Mouse (Mus musculus) midbrain, embryonic 13.5 days (tissue): ENCODE data around the gene Cxadr. TPM values are rescaled to one million over a fixed set of nuclear protein-coding genes. Genes with fewer than 3 reads are reported as not detected.

Source experiments
- ATAC-seq: fragments of 200-750 bp; cut with Nextera tagmentation; 2 replicates; pipeline ENCODE4 v1.8.0; 2017; ENCODE audit warnings: mild to moderate bottlenecking, moderate TSS enrichment, moderate library complexity
- H3K27ac ChIP-seq: fragments of 300-500 bp; sonication (generic); 2 replicates; pipeline ENCODE4 v1.5.1; 2015; ENCODE audit warnings: inconsistent platforms, mild to moderate bottlenecking, moderate library complexity
- H3K27me3 ChIP-seq: fragments of 300-500 bp; sonication (generic); 2 replicates; pipeline ENCODE4 v1.6.1; 2015; ENCODE audit warnings: mild to moderate bottlenecking, inconsistent platforms
- H3K36me3 ChIP-seq: fragments of 300-500 bp; sonication (generic); 2 replicates; pipeline ENCODE4 v1.6.1; 2015; ENCODE audit warnings: mild to moderate bottlenecking, inconsistent platforms
- H3K4me1 ChIP-seq: fragments of 300-500 bp; sonication (generic); replicated peaks from 2 replicates; pipeline ENCODE4 v1.6.1; 2015; ENCODE audit warnings: inconsistent platforms
- H3K4me2 ChIP-seq: fragments of 300-500 bp; sonication (generic); replicated peaks from 2 replicates; pipeline ENCODE4 v1.6.1; 2015; ENCODE audit warnings: moderate library complexity, mild to moderate bottlenecking, inconsistent platforms
- H3K4me3 ChIP-seq: fragments of 300-500 bp; sonication (generic); replicated peaks from 2 replicates; pipeline ENCODE4 v1.5.1; 2015; ENCODE audit warnings: mild to moderate bottlenecking, inconsistent platforms
- H3K9ac ChIP-seq: fragments of 300-500 bp; sonication (generic); replicated peaks from 2 replicates; pipeline ENCODE4 v1.6.1; 2015; ENCODE audit warnings: mild to moderate bottlenecking, inconsistent platforms
- H3K9me3 ChIP-seq: fragments of 300-500 bp; sonication (generic); 2 replicates; pipeline ENCODE4 v1.6.1; 2016; ENCODE audit warnings: mild to moderate bottlenecking, inconsistent platforms
- WGBS: fragments of 180-500 bp; shearing (Covaris S2); methylation state at CpG from one replicate; pipeline ENCODE4 v1.1.7; 2015; 5-methylcytosine and 5-hydroxymethylcytosine counted together
- polyA plus RNA-seq: library from polyadenylated mRNA; unstranded; fragments of >200 nt; fragmentation: Nextera tagmentation; extraction: Ambion mirVana; gene quantifications from 2 replicates; pipeline ENCODE4 v1.2.1, GENCODE M21; 2015

Gene Cxadr
- polyA plus RNA-seq, 1 experiment from 2014 or later = 135 TPM

DNA sequence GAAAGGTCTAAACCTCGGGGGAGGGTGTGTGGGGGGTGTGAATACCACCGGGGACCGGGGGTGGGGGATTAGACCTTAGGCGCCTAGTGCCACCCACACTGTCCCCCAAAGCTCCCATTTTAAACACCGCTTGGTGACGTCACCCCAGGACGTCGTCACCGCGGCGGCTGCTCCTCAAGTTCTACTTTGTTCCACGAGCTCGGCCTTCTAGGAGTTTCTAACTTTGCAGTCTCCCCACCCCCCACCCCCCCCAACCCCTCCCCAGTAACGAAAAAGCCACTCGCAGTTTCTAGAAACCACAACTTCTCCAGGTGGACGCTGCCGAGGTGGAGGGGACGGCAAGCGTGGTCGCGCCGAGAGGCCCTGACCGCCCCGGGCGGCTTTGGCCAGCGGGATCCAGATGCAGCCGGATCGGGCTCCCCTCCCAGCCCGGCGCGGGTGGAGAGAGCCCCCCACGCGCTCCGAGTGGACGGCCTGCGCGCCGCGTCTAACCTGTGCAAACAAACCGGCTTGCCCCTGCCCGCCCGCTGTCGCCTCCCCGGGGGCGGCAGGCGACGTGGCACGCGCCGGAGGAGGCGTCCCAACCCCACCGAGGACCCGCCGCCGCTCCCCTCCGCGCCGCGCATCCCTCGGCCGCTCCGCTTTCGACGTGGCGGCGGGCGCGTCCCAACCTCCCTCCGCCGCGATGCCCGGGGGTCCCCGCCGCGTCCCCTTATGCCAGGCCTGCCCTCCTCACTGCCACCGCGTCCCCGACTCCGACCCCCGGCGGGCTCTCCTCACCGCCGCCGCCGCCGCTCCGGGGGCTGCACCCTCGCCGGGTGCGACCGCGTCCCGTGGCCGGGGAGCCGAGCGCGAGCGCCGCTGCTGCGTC lies 74.8 kb downstream of the Cxadr start:
- Histone ChIP-seq H3K27ac (peak overlapping the region; percentile 53; the same call in 1 of the 2 replicates), H3K27me3 (no peaks in the 10 kb centered on the region), H3K4me2 (peak overlapping the region; percentile 68), H3K4me3 (peak overlapping the region; percentile 86), H3K9ac (peak overlapping the region; percentile 83), H3K9me3 (no peaks in the 10 kb centered on the region), H3K4me1 (peaks cover 15% of the 10 kb centered on the region), H3K36me3 (no peaks in the 10 kb centered on the region)
- peak; percentile 80 for ATAC-seq
- 1% methylated on average over 70 of the region's 100 CpGs for WGBS

DNA sequence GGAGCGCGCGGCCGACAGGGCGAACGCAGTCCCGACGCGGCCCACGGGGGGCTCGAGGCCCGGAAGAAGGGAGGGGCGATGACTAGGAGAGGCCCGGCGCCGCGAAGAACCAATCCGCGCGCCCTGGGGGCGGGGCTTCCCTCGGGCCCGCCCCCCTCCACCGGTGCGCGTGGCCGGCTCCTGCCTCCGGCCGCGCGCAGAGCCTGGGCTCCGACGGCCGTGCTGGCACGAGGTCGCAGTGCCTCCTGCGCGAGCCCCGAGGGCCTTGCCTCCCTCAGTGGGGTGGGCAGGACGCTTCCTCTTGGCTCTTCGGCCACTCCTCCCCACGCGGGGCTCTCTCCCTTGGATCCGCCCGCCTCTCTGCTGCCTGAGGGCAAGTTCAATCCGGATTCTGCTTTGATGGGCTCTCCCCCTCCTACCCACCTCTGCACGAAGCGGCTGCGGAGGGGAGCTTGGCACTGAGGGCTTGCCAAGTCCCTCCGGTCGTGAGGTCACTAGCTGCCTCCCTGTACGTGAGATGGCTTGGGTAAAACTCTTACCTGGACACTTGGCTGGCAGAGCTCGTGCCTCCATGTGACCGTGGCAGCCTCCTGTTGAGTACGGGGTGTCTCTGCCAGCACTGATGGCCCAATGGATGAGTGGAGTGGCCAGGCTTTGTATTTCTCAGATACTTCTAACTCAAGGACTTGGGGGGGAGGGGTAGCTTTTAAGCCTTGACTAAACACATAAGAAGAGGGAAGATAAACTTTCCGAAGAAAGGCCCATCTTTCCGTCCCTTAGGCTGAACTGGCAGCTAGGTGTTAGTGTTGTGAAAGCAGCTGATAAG lies 75.7 kb downstream of the Cxadr start, which contains the start of gene Btg3:
TSS of gene Btg3 (minus strand) at position 448 of the 826 bp plus-strand sequence.
- no peaks in the 10 kb centered on the region for H3K9me3 ChIP-seq
- ATAC-seq = peak; percentile 97

DNA sequence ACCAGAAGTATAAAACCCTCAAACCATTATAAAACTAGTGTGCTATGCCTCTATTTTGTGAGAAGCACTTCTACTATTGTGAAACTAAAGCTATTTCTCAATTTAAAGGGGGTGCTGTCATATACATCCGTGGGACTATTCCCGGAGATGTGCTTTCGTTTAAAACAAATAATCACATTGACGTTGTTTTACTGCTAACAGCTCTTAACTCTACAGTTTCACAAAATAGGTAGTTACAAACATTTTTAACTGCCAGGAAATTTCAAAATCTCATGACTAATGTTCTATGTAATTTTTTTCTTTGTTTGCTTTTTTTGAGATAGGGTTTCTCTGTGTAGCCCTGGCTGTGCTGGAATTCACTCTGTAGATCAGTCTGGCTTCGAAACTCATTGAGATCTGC lies 77.2 kb downstream of the Cxadr start:
- Histone ChIP-seq H3K36me3 (no peaks in the 10 kb centered on the region), H3K27me3 (no peaks in the 10 kb centered on the region), H3K4me2 (no peak overlapping the region), H3K9me3 (no peaks in the 10 kb centered on the region), H3K4me3 (no peak overlapping the region), H3K4me1 (peaks cover 15% of the 10 kb centered on the region), H3K27ac (no peak overlapping the region), H3K9ac (no peak overlapping the region)
- ATAC-seq = no peak
- 94% methylated on average over 5 of the region's 5 CpGs for WGBS

More for the DNA sequence above, 75.7 kb downstream of the Cxadr start, which contains the start of gene Btg3:
- no peaks in the 10 kb centered on the region for H3K36me3 ChIP-seq
- WGBS = 3% methylated on average over 39 of the region's 57 CpGs
- peaks cover 15% of the 10 kb centered on the region for H3K4me1 ChIP-seq
- H3K9ac ChIP-seq = peak within 1 kb of the TSS; percentile 83
- peak within 1 kb of the TSS; percentile 68 for H3K4me2 ChIP-seq
- H3K4me3 ChIP-seq = peak within 1 kb of the TSS; percentile 86
- no peaks in the 10 kb centered on the region for H3K27me3 ChIP-seq
- H3K27ac ChIP-seq = peak within 1 kb of the TSS; percentile 65

DNA sequence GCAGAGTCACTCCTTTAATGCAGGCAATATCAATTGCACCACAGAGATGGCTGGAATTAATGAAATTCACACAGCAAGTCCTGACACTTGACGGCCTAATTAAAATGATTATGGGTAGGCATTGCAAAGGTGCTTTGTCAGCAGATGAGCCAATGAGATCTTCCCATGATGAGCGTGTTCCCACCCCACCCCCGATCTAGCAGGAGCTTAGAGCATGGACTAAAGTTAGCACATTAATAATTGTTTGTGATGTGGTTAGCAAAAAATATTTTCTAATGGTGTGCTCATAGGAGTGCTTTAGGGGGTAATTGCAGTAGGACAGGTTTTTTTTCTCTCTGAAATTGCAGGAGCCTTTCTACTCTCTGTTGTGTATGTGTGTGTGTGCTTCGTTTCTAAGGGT lies 87.8 kb downstream of the Cxadr start:
- H3K4me2 ChIP-seq = no peak overlapping the region
- no peak overlapping the region for H3K27ac ChIP-seq
- H3K36me3 ChIP-seq = no peaks in the 10 kb centered on the region
- no peak for ATAC-seq
- H3K4me1 ChIP-seq = no peaks in the 10 kb centered on the region
- no peak overlapping the region for H3K9ac ChIP-seq
- H3K27me3 ChIP-seq = no peaks in the 10 kb centered on the region
- H3K9me3 ChIP-seq = no peaks in the 10 kb centered on the region
- no peak overlapping the region for H3K4me3 ChIP-seq
- 83% methylated on average over 4 of the region's 4 CpGs for WGBS

DNA sequence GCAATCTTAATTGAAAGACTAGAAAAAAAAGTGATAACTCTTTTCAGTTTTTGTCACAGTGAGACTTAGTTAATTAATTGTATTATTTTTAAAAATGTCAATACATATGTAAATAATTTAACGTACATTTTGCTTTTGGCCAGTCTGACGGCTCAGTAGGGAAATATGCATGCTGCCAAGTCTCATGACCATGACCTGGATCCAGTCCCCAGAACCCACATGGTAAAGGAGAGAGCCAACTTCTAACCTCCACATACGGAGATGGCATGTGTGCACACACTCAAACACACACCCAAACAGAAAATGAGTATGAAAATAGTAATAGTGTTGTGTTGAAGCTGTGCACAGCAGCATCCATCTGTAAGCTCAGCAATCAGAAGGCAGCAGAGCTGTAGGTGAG lies 88.7 kb downstream of the Cxadr start:
- H3K9ac ChIP-seq = no peak overlapping the region
- H3K27ac ChIP-seq = no peak overlapping the region
- no peaks in the 10 kb centered on the region for H3K4me1 ChIP-seq
- 87% methylated on average over 3 of the region's 3 CpGs for WGBS
- no peak overlapping the region for H3K4me3 ChIP-seq
- no peaks in the 10 kb centered on the region for H3K9me3 ChIP-seq
- H3K4me2 ChIP-seq = no peak overlapping the region
- H3K36me3 ChIP-seq = no peaks in the 10 kb centered on the region
- no peak for ATAC-seq
- no peaks in the 10 kb centered on the region for H3K27me3 ChIP-seq

DNA sequence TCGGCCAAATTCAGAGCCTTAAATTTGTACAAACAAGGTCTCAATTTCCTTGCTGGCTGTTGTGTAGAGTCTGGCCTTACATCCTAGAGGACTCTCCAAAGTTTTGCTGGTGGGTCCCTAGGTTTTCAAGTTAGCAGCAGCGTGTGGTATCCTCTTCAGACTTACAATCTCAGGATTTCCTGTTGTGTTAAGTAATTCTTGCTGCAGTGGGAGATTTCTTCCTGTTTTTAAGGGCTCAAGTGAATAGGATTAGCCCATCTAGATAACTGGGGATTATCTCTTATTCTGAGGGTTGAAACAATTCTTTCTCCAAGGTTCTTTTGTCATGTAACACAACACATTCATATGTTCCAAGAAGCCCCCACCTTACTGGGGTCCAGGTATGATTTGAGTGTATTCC lies 90.1 kb downstream of the Cxadr start:
- Histone ChIP-seq H3K36me3 (no peaks in the 10 kb centered on the region), H3K9me3 (no peaks in the 10 kb centered on the region), H3K4me1 (no peaks in the 10 kb centered on the region), H3K27ac (no peak overlapping the region), H3K4me2 (no peak overlapping the region), H3K4me3 (no peak overlapping the region), H3K27me3 (no peaks in the 10 kb centered on the region), H3K9ac (no peak overlapping the region)
- ATAC-seq = no peak
- WGBS = 60% methylated on average over 2 of the region's 2 CpGs

DNA sequence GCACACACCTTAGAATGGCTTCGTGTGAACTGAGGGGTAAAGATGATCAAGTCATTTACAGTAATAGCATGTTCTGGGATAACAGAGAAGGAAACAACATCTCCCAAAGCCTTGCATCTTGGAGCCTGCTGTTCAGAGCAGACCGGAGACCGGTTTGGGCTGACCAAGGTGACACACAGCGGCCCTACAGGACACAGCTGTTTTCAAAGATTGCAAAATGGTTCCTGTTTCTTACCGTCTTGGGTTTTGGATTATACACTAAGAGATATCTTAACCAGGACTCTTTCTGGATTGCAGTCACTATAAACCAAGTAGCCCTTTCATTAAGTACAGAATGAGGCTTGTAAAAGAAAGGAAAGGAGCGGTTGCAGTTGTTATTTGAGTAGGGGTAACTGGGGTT lies 97.4 kb downstream of the Cxadr start:
- Histone ChIP-seq H3K4me1 (no peaks in the 10 kb centered on the region), H3K4me2 (no peak overlapping the region), H3K27ac (no peak overlapping the region), H3K9me3 (no peaks in the 10 kb centered on the region), H3K9ac (no peak overlapping the region), H3K27me3 (no peaks in the 10 kb centered on the region), H3K36me3 (no peaks in the 10 kb centered on the region), H3K4me3 (no peak overlapping the region)
- no peak for ATAC-seq
- WGBS = 91% methylated on average over 6 of the region's 6 CpGs

DNA sequence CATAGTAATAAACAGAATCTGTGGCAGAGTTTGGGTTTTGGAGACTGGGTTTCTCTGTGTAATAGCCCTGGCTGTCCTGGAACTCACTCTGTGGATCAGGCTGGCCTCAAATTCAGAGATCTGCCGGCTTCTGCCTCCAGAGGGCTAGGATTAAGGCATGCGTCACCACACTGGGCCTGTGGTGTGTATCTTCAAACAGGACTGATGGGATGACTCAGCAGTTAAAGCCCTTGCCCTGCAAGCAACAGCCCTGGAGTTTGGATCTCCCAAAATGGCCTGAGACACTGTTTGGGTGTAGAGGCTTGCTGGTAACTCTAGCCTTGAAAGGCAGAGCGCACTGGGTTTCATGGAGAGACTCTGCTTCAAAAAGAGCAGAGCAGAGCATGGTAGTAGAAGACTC lies 98.1 kb downstream of the Cxadr start:
- Histone ChIP-seq H3K9ac (no peak overlapping the region), H3K27ac (no peak overlapping the region), H3K4me1 (no peaks in the 10 kb centered on the region), H3K27me3 (no peaks in the 10 kb centered on the region), H3K4me3 (no peak overlapping the region), H3K36me3 (no peaks in the 10 kb centered on the region), H3K4me2 (no peak overlapping the region), H3K9me3 (no peaks in the 10 kb centered on the region)
- 94% methylated on average over 3 of the region's 3 CpGs for WGBS
- no peak for ATAC-seq

DNA sequence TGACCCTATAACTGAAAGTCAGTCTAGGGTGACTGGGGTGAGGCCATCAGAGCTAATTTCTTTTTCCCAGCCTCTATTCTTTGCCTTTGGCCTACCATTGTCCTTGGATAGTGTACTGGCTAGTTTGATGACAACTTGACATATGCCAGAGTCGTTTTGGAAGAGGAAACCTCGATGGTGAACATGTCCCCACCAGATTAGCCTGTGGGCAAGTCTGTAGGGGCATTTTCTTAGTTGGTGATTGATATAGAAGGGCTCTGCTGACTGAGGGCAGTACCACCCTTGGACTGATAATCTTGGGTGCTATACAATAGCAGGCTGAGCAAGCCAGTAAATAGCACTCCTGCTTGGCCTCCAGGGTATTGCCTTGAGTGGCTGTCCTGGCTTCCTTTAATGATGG lies 101.0 kb downstream of the Cxadr start:
- Histone ChIP-seq H3K4me3 (no peak overlapping the region), H3K9ac (no peak overlapping the region), H3K36me3 (no peaks in the 10 kb centered on the region), H3K4me1 (no peaks in the 10 kb centered on the region), H3K27ac (no peak overlapping the region), H3K4me2 (no peak overlapping the region), H3K27me3 (no peaks in the 10 kb centered on the region), H3K9me3 (no peaks in the 10 kb centered on the region)
- ATAC-seq = no peak
- 72% methylated on average over 2 of the region's 2 CpGs for WGBS

DNA sequence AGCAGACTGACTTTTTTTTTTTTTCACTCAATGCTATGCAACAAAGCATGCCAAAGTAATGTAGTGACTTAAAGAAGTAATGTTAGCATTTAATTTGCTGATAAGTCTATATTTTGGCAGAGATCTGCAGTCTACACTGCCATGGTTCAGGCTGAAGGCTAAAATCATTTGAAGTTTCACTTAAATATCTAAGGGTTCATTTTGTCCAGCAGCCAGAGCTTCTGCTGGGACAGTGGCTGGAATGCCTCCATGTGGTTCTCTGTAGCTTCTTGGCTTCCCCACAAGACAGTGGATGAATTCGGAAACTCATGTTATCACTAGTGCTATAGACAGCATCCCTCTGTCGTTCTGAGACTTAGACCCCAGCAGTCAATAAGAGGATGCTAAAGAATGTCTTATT lies 105.4 kb downstream of the Cxadr start:
- WGBS = 84% methylated on average over 2 of the region's 2 CpGs
- Histone ChIP-seq H3K4me1 (no peaks in the 10 kb centered on the region), H3K9ac (no peak overlapping the region), H3K27ac (no peak overlapping the region), H3K4me2 (no peak overlapping the region), H3K36me3 (no peaks in the 10 kb centered on the region), H3K4me3 (no peak overlapping the region), H3K27me3 (no peaks in the 10 kb centered on the region), H3K9me3 (no peaks in the 10 kb centered on the region)
- ATAC-seq = no peak

DNA sequence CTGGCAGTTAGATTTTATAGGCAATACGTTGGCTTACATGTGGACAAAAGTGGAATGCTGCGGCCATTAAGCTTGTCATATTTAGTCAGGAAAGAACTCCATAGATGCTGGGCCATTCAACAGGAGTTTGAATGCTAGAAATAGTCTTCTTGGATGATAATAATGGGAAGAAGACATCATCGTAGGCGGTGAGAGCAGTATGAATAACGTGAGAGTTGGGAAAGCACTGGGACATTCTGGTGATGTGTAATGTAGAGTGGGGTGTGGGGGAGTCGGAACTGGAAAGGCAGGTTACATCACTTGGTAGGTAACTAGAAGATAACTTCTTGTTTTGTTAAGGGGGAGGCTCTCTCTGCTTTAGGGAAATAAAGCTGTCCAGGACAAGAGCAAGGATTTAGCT lies 106.6 kb downstream of the Cxadr start:
- H3K4me3 ChIP-seq = no peak overlapping the region
- H3K27ac ChIP-seq = no peak overlapping the region
- no peak overlapping the region for H3K9ac ChIP-seq
- no peaks in the 10 kb centered on the region for H3K4me1 ChIP-seq
- WGBS = 93% methylated on average over 6 of the region's 6 CpGs
- no peaks in the 10 kb centered on the region for H3K9me3 ChIP-seq
- H3K36me3 ChIP-seq = no peaks in the 10 kb centered on the region
- no peak overlapping the region for H3K4me2 ChIP-seq
- ATAC-seq = no peak
- no peaks in the 10 kb centered on the region for H3K27me3 ChIP-seq
